Mouse (Mus musculus) frontal cortex, postnatal 36 days (tissue): ENCODE data around the gene Gm43552.
A peak's percentile ranks its signal among the peaks of the same experiment; 100 is the strongest.
"Not testable (repeated sequence)": the region's sequence is repeated elsewhere in the genome, so short reads cannot be mapped to it uniquely, and the experiment has no call there.

Source experiments
- DNase-seq, 2 experiments: peaks; one replicate each; pipeline ENCODE4 v3.0.0; 2022; ENCODE audit warnings: low spot score in 2 of 2

Gm43552 gene

DNA sequence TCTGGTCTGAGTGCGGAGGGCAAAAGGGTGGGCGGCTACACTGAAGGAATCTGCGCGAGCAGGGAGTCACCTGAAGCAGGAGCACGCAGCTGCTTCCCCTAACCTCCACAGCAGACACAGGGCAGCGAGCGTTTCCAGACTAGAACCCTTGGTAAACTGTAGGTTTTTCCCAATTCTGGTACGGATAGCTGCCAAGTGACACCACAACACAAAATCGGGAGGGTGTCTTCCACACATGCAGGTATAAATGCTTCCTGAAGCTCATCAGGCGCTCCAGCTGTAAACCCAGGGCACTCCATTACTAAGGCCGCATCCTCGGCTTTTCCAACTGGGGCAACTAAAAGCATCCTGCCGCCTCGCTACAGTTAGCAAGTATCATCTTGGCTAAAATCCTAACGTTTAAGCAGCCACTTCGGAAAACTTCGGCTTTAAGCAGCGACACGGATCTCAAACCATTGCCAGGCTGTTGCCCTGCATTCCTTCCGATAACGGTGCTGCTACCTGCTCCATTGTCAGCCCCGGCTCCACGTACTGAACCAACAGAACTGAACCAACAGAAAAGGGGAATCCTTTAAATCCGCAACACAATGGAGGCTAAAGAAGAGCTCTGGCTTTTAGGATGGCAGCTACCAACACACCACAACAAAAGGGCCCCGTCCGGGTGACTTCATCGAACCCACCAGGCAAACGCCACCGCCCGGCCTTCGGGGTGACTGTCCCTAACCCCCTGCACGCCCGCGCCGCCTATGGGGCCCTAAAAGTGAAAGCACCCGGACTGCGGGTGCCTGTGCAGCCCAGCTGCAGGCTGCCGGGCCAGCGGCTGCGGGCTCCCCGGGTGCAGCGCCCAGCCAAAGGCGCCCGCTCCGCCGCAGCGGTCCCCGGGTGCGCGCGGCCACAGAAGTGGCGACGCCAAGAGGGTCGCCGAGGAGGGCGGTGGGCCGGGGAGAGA, 592 bp downstream of the Gm43552 start:
- DNase-seq, result peak; percentile 61 to 62

DNA sequence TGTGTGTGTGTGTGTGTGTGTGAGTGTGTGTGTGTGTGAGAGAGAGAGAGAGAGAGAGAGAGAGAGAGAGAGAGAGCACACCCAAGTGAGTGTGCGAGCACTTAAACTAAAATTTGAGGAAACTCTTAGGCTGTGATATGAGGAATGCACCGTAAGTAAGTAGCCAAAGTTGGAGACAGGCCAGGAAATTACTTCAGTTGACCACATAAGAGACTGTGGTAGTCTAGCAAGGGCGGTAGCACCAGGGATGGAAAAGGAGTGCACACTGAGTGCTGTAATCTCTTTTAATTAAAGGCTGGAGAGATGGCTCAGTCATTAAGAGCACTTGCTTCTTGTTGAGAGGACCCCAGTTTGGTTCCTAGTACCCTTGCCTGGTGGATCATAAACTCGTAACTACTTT, 2.8 kb downstream of the Gm43552 start:
- no peak for DNase-seq

DNA sequence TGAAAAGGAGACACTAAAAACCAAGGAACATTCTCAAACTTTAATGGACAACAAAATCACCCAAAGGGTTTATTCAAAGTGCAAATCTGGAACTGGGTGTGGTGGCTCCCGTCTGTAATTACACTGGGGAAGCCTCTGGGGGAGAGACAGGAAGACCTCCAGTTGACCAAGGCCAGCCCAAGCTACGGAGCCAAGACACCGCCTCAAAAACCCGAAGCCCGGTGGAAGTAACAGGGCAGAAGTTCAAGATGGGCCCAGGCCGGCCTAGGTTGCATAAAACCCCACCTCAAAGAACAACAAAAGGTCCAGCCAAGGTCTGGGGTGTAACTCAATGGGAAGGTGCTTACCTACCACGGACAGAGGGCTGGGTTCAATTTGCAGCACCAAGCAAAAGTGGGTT, 3.9 kb downstream of the Gm43552 start:
- no peak for DNase-seq

GRCm38 (mm10) chr5:65487381-65487780, 5.3 kb downstream of the Gm43552 start:
- DNase-seq, result no peak

GRCm38 (mm10) chr5:65486514-65486913, 6.1 kb downstream of the Gm43552 start:
- DNase-seq, result no peak

GRCm38 (mm10) chr5:65482996-65483395, 9.6 kb downstream of the Gm43552 start:
- DNase-seq, result no peak

- DNase-seq, result no peak
Observed at GRCm38 (mm10) chr5:65480511-65480910, 12.1 kb downstream of the Gm43552 start.

- DNase-seq, result no peak
Observed at GRCm38 (mm10) chr5:65479681-65480445, 12.8 kb downstream of the Gm43552 start.

- DNase-seq, result no peak
Observed at GRCm38 (mm10) chr5:65478224-65478623, 14.4 kb downstream of the Gm43552 start.

- not testable (repeated sequence) for DNase-seq
Observed at GRCm38 (mm10) chr5:65476739-65477138, 15.9 kb downstream of the Gm43552 start.

DNA sequence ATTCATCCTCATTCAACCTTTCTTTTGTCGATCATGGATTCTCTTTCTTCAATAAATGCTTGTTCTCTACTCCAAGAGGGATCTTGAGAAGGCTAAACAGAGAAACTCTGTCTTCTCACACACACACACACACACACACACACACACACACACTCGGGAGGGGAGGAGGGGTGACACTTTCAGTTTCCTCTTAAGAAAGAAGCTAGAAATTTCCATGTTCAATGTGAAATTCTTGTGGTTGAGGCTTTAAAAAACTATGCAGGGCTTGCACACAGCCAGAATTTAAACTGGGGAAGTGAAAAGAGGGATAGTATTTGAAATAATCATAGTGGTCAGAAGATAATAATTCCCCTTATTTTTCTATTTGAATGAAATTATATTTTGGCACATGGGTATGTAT, 16.8 kb downstream of the Gm43552 start:
- no peak for DNase-seq

- DNase-seq, result peak in 1 of 2 experiments; percentile 59
Observed at GRCm38 (mm10) chr5:65469766-65470165, 22.9 kb downstream of the Gm43552 start.

DNA sequence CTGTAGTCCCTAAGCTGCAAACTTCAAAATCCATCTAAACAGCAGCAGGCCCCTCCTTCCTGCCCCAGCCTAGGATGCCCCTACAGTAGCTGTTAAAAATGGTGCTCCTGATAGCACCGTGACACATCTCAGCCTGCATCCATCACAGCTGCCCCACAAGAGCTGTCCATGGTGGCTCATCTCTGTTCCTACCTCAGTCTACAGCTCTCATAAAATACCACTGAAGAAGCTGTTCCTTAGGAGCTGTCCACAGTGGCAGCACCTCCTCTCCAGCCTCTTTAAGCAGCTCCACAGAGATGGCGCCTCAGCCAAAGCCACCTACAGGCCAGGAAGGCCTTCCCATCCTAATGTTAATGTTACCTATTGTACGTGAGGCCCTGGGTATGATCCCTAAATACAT, 25.7 kb downstream of the Gm43552 start:
- no peak for DNase-seq

DNA sequence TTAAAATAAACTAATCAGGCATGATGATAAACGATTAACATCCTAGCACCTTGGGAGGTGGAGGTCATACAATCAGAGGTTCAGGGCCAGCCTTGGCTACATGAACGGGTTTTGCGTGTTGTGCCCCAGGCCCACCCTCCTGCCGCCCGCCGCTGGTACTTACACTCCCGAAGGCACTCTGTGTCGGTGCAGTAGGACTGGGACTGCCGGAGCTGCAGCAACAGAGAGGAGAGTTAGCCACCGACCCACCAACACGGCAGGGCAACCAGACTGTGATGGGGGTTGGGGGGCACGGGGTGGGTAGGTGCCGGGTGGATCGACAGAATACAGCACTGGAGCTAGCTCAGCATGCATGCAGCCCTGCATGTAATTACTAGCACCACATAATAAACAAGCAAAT, 32.3 kb downstream of the Gm43552 start:
- DNase-seq, result no peak

DNA sequence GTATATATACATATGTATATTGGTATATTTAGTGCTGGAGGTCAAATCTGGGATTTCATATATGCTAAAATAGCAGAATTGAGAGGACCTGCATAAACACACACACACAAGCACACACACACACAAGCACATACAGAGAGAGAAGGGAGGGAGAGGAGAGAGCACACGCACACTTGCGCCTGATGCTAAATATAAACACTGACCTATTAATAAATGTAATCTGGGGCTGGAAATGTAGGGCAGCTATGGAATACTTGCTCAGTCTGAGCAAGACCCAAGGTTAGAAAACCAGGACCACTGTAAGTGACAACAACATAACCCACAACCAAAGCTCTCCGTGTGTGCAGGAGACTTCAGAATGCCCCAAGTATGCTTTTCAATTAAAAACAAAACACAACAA, 33.2 kb downstream of the Gm43552 start:
- DNase-seq, result no peak

GRCm38 (mm10) chr5:65457846-65458245, 34.8 kb downstream of the Gm43552 start:
- no peak for DNase-seq

- no peak for DNase-seq
Observed at GRCm38 (mm10) chr5:65457086-65457827, 35.4 kb downstream of the Gm43552 start.

DNA sequence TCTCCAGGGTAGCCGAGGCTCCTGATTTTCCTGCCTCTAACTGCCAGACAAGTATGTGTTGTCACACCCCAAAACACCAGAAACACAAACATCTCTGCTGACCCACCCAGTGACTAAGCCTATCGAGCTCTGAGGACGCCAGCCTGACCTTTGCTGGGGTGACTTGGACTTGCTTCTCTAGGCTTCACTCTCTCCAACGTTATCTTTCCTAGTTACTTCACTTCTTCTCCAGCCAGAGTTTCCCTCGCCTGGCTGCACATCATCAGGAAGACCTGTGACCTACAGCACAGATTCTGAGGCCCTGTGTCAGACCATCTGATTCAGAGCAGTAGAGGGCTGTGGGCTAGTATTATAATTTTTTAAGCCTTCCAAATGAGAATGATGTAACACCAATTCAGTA, 37.9 kb downstream of the Gm43552 start:
- no peak for DNase-seq

- DNase-seq, result no peak
Observed at GRCm38 (mm10) chr5:65448941-65449340, 43.7 kb downstream of the Gm43552 start.

- no peak for DNase-seq
Observed at GRCm38 (mm10) chr5:65447826-65448225, 44.8 kb downstream of the Gm43552 start.

DNA sequence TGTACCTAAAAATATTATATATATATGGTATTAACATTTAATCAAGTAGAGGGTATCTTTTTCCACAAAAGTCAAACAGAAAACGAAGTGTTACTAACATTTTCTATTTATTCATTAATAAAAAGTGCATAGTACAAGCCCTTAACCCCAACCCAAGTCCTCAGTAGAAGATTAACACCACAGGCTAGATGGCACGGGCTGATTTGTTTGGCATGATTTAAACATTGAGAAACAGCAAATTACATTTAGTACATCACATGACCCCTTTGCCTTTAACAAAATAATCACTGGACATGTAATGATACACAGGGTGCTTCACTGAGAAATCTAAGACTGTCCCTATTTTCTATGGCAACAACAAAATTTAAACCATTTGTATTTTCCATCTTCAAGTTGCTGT, 45.9 kb downstream of the Gm43552 start:
- no peak for DNase-seq

GRCm38 (mm10) chr5:65444981-65445380, 47.7 kb downstream of the Gm43552 start:
- no peak for DNase-seq
